Mouse (Mus musculus): ENCODE data around the gene Ehd1.

DNA sequence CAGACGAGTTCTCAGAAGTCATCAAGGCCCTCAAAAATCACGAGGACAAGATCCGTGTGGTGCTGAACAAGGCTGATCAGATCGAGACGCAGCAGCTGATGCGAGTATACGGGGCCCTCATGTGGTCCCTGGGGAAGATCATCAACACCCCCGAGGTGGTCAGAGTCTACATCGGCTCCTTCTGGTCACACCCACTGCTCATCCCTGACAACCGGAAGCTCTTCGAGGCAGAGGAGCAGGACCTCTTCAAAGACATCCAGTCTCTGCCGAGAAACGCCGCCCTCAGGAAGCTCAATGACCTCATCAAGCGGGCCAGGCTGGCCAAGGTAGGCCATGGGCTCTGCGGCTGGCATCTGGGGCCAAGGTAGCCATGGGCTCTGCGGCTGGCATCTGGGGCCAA, 17.8 kb downstream of the Ehd1 start:
- no peak for TF ChIP-seq CTCF (IDR thresholded peaks at IDR 0.05; ENCODE audit: low read depth)
- no peak for TF ChIP-seq EP300 (optimal IDR thresholded peaks at IDR 0.05)
